Mouse (Mus musculus) cerebellum, postnatal 4 days (tissue): ENCODE measurements around the gene Icos.
A peak's percentile ranks its signal among the peaks of the same experiment; 100 is the strongest.

ENCODE experiments used
- DNase-seq, 2 experiments: peaks; one replicate each; pipeline ENCODE4 v3.0.0; 2022; ENCODE audit warnings: low spot score in 2 of 2, mixed read lengths in 1 of 2

The Icos gene

GRCm38 (mm10) chr1:60977641-60978040 is at the start of gene Icos:
Gene Icos (plus strand): TSS chr1:60977927.
- no peak for DNase-seq

DNA sequence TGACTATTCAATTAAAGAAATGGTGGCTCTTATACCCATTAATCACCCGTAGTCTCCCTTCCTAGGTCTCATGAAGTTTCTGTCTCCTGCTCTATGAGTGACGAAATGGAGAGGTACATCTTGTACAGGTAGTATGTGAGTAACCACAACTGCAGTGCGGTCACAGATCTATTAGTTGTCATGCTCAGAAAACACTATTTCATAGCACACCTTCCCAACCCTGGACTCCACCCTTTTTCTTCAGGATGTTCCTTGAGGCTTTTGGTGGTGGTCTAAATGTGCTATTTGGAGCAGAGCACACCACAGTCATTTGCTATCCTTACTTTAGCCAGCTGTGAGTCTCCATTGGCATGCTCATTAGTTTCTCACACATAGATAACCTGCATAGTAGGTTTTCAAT is 48.7 kb upstream of the Icos start:
- DNase-seq = no peak

GRCm38 (mm10) chr1:60930397-60930796 is 47.3 kb upstream of the Icos start:
- no peak for DNase-seq

- DNase-seq = no peak
These were observed 41.7 kb upstream of the Icos start for GRCm38 (mm10) chr1:60935968-60936581.

DNA sequence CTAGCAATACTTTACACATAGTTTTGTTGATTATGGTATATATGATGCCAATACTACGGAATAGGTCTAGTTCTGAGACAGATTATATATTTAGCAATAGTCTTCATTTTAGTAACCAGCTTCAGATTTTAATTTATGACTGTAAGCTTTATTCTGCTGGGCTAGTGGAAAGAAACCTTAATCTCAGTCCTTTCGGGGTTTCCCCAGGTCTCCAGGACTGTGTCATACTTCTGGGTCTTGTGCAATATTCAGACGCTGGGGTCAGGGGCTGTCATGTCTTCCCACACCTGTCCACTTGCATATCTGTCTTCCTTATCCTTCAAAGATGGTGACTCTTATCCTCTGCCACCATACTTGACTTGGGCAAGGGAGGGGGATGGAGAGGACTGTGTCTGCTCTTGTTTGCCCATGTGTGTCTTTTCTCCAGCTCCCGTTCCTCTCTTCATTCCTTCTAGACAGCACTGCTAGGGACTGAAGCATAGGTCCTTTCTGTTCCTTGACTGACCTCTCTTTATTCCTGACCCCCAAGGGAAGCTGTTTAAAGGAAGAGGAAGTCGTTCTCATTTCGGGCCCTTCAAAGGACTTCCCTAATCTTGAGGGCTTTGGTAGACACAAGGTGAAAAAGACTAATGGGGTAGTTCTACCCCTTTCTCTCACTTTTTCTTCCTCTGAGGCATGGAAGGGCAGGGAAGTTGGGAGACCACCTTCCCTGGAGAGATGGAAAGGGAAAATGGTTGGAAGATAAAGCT is 40.6 kb upstream of the Icos start:
- DNase-seq = no peak

DNA sequence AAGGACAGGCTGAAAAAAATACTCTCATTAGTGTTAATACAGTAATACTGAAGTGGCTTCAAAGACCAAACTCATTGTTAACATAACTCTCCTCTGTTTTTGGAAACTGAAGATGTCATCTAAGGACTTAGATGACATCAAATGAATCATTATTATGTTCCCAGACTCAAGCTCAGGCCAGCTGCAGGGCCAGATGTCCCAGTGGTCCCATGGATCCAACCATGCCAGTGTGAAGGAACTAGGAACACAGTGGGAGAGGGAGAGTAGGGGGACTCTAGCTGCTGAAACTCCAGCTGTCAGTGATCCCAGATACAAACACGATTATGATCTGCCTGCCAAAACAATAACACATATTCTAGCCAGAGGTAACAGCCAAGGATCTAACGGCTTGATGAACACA is 39.5 kb upstream of the Icos start:
- no peak for DNase-seq

GRCm38 (mm10) chr1:60938974-60939373 is 38.8 kb upstream of the Icos start:
- DNase-seq = no peak

- no peak for DNase-seq
These were observed 37.7 kb upstream of the Icos start for GRCm38 (mm10) chr1:60940023-60940422.

DNA sequence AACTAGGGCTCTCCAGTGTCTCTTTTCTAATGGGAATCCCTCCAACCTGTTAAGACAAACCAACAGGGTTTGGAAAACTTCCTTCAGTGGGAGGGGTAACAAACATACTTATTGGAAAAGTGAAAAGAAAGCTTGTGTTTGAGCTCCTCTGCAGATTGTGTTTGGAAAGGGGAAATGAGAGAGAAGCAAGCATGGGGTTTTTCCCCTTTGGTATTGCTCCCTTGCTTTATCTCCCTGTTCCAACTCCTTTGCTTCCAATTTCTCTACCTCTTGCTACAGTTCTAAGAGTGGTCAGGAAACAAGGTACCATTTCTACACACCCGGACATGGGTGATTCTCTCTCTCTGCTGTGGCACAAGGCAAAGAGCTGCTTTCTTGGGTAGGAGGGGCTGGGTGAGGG is 37.1 kb upstream of the Icos start:
- no peak for DNase-seq

DNA sequence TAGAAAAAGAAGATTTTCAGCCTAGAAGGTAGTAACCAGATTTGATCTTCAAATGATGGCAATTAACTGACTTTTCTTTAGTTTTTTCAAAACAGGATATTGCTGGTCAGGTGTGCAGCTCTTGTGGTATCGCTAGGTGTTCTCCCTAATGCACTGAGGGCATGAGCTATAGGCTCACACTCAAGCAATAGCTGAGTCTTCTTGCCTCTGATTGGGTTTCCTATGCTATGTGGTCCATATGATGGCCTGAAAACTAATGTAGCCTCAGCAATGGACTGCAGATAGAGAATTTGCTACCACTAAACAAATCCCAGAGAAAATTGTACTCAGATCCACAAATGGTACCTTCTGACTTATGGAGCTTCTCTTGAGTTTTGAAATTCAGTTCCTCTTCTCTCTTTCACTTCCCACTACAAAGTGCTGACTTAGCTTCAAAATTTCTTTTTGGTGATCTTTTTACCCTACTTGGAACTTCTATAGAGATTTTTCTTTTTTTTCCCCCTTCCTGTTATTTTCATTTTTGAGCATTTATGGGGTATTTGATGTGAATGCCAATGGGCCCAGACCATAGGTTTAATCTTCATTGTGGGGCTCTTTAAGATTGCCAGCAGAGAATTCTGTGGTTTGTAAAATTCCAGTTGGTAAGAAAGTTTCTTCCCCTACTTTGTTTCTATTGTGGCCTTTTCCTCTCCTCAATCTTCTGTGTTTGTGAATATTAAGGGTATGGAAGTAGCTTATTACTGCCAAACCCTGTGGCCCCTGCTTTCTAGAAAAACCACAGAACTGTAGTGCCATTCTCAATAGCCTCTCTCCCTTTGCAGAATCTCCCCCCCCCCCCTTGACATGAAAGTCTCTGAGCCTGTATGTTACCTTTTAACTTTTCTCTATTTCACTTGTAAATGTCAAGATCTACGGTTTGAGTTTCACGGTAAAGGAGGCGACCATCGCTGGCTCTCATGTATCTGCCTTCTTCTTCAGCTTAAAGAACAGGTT is 36.4 kb upstream of the Icos start:
- no peak for DNase-seq

DNA sequence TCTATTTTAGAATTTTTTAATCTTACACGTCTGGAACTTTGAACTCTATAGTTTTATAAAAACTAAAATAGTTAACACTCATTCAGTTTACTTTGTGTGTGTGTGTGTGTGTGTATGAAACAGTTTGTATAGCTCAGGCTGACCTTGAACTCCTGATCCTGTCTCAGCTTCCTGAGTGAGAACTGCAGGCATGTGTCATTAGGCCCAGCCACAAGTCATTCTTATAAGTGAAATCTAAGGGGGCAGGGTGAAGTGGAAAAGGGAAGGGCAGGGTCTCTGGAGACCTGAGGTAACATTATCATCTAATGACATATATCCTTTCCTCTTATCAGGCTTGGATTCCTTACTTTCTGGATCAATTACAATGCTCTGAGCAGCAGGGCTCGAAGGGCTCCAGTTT is 34.8 kb upstream of the Icos start:
- DNase-seq = no peak

DNA sequence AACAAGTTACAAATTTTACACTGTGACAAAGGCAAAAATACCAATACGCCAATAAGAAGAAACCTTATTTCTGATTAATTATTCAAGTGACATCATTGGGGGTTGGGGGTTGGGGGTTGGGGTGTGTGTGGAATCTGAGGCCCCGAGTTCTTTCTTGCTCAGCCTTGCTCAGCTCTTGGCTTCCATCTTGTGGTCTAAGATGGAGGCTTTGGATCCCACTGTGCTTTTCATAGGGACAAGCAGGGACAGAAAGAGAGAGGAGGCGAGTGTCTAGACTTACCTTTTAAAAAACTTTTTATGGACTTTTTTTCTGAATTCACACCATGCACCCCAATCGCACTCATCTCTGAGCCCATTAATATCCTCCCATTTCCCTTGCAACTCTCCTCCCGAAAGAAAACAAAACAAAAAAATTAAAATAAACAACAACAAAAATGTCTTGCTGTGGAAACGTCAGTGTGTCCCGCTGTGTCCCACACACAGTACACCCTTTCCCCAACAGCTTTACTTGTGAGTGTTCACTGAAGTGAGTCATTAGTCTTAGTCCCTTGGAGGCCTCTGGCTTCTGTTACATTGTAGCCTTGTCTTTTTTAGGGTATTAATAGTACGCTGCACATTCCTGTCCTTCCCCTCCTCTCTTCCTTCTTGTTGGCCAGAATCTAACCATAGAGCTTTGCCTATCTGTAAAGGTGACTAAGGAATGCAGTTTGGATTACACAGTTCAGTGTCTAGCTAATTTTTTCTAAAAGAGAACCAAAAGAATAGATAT is 31.9 kb upstream of the Icos start:
- DNase-seq = no peak

DNA sequence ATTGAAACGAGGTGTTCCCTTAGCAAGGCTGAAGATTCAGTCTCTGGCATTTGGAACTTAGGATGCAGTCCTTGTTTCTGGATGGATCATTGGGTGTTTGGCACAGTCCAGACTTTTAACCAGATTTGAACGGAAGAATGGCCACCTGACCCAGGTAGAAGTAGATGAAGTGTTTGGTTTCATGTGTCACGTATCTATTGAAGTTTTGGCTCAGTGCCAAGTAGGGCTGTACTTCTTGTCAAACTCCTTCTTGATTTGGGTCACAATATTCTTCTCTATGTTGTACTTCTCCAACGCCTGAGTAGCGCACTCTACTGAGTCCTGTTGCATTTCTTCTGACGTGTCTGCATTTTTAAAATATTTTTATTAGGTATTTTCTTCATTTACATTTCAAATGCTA is 29.6 kb upstream of the Icos start:
- no peak for DNase-seq

- no peak for DNase-seq
These were observed 24.8 kb upstream of the Icos start for GRCm38 (mm10) chr1:60952958-60953357.

- no peak for DNase-seq
These were observed 24.0 kb upstream of the Icos start for GRCm38 (mm10) chr1:60953686-60954085.

DNA sequence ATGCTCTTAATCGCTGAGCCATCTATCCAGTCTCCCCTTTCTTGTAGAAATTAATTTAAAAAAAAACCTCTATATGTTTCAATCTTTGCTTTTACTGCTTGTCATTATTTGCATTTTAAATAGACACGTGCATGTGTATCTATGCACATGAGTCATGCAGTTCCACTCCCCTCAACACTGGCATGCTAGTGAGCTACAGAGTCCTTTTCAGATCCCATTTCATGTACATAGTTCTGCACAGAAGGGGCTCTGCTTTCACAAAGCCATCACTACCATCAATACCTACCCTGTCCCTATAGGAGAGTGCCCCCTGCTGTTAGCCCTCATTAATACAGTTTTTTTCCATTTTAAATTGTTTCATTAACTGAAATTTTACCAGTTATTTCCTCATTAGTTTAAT is 23.0 kb upstream of the Icos start:
- DNase-seq = no peak

DNA sequence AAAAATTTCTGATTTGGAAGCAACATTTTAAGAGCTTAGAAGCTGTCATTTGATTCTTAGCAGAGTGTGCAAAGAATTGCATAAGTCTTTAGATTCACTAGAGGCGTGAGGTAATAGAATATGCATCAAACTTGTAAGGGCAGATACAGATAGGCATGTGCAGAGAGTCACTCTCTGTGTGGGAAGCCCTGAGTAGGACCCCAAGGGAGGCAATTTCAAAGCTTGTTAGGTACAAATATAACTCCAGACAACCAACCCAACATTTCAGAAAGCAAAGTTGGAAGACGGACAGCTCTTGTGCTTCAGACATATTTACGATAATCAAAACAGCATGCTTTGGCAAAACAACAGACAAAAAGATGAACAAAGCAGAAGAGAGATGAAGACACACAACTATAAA is 22.5 kb upstream of the Icos start:
- DNase-seq = no peak

GRCm38 (mm10) chr1:60956196-60956595 is 21.5 kb upstream of the Icos start:
- DNase-seq = no peak

DNA sequence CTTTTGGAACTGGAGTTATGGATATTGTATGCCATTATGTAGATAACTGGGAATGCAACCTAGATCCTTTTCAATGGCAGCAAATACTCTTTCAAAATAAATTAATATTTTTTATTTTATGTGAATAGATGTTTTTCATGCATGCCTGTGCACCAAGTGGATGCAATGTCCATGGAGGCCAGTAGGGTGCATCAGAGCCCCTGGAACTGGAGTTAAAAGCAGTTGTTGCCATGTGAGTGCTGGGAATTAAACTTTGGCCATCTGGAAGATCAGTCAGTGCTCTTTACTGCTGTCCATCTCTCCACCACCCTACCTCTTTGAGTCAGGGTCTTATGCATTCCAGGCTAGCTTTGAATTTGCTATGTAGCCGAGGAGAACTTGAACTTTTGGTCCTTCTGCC is 19.4 kb upstream of the Icos start:
- DNase-seq = no peak

DNA sequence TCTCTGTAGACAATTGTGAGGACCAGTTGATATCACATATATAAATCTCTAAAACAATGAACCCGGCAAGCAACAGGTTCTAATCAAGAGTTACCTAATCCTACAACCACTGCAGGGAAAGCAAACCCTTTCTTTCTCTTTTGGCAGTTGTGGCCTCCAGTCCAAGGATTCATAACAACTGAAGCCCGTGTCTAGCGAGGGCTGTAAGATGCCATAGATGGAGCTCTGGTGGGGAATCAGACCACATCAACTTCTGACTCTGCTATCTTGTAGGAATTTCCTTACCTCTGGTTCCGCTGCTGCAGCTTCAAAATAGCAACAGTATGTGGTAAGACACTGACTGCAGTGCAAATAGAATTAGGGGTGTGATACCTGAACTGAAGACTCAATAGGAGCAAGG is 18.5 kb upstream of the Icos start:
- no peak for DNase-seq

GRCm38 (mm10) chr1:60960451-60960850 is 17.3 kb upstream of the Icos start:
- DNase-seq = no peak

- DNase-seq = peak in 1 of 2 experiments; percentile 52
These were observed 16.6 kb upstream of the Icos start for GRCm38 (mm10) chr1:60961080-60961479.
